Mouse (Mus musculus): ENCODE measurements around the gene Nkpd1.

Nkpd1 gene

DNA sequence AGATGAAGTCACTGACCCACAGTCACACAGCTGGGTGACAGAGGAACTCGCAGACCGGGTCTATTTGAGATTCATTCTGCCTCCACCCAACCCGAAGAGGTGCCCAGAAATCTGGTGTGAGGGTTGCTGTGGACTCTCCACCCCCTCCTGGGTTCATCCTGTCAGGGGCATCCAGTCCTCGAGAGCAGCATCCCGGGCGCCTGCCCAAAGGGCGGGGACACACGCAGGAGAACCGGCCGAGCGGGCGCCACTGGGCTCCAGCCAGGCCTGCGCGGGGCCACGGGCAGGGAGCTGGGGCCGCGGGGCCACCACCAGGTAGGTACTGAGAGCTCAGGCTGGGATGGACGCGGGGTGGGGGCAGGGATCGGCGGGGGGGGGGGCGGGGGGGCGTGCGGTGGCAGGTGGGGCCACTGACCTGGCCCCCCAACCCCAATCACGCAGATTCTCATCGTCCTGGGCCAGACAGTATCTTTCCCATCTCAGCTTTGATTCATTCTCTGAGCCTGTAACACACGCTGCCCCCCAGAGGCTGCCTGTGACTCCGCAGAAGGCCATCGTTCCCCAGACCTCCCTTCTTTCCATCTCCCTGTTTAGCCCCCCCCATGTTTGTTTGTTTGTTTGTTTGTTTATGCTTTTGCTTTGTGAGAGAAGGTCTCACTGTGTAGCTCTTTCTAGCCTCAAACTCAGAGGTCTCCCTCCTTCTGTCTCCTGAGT lies at the start of gene Nkpd1:
Nkpd1 (plus strand) TSS at position 187 of the 714 bp plus-strand sequence.
- no peak for DNase-seq (ENCODE audit: low spot score in 2 of 2)

DNA sequence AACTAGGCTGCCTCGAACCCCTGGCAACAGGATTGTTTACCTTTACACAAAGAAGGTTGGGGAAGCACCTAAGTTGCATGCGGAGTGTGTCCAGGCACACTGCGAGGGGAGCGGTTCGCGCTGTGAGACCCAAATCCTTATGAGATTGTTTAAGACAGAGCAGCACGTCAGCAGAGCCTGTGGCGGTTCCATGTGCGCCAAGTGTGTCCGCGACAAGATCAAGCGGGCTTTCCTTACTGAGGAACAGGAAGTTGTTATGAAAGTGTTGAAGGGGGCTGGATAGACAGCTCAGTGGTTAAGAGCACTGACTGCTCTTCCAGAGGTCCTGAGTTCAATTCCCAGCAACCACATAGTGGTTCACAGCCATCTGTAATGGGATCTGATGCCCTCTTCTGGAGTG lies 49.4 kb upstream of the Nkpd1 start:
- DNase-seq (ENCODE audit: low spot score in 2 of 2), result no peak

DNA sequence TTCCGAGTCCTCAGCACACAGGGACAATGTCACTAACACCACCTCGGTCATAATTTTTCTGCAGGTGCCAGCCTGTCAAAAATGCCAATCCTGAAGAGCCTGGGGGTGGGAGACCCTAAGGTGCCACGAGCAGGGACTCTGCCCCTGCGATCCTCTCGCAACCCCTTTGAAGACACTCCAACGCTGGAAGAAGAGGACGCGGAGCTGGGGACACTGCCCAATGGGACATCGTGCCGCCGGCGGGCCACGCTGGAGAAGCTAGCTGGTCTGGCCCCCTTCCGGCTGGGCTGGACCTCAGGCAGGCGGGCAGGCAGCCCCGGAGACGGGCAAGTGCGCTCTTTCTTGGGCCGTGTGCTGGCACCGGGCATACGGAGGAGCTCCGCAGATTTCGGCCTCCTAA lies 48.2 kb upstream of the Nkpd1 start:
- no peak for DNase-seq (ENCODE audit: low spot score in 2 of 2)

DNA sequence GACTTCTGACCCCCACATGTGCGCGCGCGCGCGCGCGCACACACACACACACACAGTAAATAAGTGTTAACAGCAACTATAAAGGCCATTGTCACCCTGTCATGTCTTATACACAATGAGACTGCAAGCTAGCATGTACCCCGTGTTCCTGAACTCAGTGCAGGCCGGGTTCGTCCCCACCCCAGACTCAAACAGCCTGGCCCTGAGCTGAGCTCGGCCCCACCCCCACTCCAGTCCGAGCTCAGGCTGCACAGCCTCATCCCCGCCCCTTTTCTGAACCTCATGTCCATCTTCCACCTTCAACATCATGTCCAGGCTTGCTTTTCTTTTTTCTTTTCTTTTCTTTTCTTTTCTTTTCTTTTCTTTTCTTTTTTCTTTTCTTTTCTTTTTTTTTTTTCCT lies 47.3 kb upstream of the Nkpd1 start:
- no peak for DNase-seq (ENCODE audit: low spot score in 2 of 2)

DNA sequence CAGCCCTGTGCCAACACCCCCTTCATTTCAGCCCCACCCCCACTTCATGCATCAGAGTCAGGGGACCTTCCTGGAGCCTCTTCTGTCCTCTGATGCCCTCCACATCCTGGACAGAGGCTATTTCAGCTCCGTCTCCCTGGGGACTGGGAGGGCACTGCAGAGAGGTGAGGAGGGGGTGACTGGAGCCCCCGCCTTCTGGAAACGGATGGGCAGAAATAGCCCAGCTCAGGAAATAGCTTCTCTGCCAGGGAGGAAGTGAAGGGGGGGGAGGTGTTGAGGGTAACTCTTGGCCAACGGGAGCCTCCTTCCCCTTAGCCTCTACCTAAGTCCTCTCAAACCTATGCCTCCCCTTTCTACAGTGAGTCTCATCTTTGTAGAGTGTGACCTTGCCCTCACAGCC lies 45.2 kb upstream of the Nkpd1 start:
- no peak for DNase-seq (ENCODE audit: low spot score in 2 of 2)

DNA sequence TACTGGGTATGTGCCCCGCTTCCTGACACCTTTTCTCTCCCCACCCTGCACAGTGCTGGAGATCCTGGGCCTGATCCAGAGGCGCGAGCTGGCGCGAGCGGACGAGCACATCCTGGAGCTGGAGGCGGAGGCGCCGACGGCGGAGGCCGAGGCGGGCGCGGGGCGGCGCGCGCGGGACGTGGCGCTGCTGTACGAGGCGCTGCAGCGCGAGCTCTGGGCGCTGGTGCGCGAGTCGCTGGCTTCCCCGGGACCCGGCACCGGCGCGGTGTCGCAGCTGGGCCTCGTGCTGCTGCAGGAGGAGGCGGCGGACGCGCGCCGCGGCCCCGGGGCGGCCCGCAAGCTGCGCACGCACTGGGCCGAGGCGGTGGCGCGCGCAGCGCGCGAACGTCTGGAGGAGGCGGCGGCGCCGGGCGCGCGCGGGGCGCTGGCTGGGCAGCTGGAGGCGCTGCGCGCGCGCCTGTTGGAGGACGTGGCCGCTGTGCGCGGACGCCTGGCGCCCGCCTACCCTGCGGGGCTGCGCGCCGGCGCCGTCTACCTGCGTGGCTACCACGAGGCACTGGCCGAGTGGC lies 43.7 kb upstream of the Nkpd1 start:
- peak; percentile 41 to 53 for DNase-seq (ENCODE audit: low spot score in 2 of 2)

DNA sequence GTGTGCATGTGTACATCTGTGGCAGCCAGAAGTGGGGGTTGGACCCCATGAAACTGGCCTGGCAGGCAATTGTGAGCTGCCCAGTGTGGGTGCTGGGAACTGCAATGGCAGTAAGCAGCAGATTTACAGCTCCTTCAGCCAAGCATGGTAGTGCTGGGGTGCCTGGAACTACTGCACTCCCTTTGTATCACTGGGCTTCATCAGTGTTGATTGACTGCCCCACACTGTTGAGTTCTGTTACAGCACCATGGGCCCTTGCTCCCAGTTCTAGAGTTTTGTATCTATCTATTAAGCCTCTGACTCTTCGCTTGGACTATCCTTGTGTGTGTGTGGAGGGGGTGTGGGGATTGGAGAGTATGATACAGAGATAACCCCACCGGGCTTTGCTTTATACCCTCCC lies 40.6 kb upstream of the Nkpd1 start:
- DNase-seq (ENCODE audit: low spot score in 2 of 2), result no peak

DNA sequence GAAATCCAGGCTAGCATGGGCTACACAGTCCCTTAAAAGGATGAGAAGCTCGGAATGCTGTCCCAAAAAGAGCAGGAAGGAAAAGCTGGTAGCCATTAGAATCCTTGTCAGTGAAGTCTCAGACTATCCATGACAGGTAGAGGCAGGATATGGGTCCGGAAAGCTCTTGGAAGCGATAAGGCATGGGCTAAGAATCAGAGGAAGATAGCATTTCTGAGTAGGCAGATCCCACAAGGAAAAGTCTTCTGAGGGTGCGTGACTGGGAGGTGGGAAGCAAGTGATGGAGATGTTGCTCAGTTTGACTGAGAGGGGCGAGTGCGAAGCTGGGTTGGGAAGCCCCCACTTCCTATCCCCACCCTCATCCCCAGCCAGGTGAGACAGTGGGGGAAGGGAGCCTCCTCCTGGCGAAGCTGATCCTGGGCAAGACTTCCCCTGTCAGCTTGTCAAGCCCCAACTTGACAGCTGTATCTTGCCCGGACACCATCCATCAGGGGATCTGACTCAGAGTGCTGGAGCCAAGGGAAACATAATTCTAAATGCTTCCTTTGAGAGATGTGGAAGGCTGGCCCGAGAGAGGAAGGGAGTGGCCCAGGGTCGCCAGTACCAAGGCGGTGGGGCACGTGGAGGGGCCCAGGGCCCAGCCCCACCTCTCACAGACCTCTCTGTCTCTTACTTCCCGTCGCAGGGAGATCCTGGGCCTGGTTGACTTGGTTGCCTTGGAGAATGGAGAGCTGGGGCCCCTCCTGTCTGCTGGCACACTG lies 39.8 kb upstream of the Nkpd1 start:
- no peak for DNase-seq (ENCODE audit: low spot score in 2 of 2)

DNA sequence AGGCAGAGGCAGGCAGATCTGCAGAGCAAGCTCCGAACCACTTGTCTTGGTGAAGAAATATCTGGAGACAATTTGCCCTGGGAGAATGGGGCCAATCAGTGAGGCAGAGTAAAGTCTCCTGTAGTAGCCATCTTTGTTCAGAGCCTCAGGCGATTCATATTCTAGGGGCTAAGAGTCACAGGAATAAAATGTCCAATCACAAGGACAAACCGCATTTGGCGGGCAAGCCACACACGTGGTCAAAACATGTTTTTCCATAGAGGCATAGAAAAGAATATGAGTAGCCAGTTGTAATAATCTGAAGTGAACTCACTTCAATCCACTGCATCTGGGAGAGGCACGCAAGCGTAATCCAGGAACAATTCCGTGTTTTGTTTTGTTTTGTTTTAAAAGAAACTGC lies 34.4 kb upstream of the Nkpd1 start:
- DNase-seq (ENCODE audit: low spot score in 2 of 2), result no peak

DNA sequence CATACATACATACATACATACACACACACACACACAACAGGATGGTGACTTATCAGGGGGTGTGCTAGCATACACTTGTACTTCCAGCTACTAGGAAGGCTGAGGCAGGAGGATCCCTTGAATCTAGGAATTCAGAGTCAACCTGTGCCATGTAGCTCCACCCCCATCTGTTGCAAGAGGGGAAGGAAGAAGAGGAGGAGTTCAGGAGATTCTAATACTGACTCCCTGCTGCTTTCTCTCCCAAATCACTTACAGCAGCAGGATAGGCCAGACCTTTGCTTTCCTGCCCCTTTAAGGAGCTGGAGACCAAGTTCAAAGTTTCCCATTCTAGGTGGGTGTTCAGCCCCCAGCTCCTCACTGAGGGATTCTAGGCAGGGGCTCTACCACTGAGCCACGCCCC lies 32.1 kb upstream of the Nkpd1 start:
- no peak for DNase-seq (ENCODE audit: low spot score in 2 of 2)

DNA sequence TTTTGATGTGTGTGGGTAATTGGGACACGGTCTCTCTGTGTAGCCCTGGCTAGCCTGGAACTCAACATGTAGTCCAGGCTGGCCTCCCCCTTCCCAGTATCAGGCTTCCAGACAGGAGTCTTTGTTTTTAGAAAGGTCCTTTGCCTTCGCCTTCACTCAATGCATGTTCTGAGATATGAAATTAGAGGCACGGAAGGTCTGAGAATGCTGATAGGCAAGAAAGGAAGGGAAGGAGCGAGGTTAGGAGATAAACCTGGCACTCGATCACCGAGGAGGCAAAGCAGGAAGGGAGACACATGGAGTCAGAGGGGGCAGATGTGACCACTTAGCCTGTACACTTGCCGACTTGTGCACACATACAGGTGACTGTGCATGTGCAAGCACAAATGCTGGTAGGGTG lies 31.1 kb upstream of the Nkpd1 start:
- no peak for DNase-seq (ENCODE audit: low spot score in 2 of 2)

DNA sequence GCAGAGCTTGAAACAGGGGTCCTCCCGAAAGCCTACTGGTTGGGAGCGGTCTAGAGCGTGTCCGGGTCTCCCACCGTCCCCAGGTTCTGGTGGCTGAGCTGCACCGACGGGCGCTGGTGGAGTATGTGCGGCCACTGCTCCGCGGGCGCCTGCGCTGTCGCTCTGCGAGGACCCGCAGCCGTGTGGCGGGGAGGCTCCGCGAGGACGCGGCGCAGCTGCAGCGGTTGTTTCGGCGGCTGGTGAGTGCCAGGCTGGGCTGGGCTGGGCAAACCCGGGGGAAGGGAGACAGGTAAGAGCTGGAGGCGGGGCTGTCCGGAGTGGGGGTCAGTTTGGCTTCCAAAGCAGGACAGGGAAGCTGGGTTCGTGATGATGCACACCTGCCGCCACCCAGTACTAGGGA lies 28.1 kb upstream of the Nkpd1 start:
- no peak for DNase-seq (ENCODE audit: low spot score in 2 of 2)

DNA sequence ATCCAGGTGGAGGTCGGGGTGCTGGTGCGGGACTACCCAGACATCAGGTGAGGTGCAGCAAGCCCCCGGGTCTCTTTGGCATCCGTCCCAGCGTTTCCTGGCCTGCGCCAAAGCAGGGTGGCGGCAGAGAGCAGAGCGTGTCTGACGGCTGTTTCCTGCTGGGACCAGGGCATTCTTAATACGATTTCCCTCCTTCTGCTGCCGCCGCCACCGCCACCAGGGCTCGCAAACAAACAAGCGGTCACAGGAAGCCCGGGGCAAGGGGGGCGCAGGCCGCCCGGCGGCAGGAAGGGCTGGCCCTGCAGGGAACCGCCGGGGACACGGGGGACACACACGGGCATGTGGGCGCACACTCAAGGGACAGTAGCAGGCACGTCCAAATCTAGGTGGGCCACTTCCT lies 25.9 kb upstream of the Nkpd1 start:
- no peak for DNase-seq (ENCODE audit: low spot score in 2 of 2)

DNA sequence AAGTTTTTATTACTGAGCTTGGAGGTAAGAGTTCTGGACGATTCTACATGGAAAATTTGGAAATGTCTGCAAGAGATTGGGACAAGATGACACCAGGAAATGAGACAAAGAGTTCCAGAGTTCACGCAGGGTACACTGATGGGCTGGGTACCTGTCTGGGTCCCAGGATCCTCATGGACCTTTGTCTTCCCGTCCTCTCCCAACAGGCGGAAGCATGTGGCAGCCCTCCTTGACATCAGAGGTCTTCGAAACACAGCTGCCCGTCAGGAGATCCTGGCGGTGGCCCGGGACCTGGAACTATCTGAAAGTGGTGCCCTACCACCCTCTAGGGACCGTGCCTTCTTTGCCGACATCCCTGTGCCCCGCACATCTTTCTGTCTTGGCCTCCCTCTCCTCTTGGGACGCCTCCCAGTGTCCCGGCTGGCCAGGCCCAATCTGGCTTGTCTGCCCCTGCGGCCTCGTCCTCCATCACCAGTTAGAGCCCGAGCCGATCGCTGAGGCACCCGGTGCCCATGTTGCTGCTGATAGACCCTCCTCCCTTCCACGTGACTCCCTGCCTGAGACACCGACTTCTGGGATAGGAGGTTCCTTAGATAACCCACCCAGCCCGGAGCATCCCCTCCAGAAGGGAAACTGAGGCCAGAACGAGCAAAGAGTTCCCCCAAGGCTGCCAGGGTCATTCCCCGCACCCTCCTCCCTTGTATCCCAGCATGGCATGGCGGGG lies 22.7 kb upstream of the Nkpd1 start:
- no peak for DNase-seq (ENCODE audit: low spot score in 2 of 2)

DNA sequence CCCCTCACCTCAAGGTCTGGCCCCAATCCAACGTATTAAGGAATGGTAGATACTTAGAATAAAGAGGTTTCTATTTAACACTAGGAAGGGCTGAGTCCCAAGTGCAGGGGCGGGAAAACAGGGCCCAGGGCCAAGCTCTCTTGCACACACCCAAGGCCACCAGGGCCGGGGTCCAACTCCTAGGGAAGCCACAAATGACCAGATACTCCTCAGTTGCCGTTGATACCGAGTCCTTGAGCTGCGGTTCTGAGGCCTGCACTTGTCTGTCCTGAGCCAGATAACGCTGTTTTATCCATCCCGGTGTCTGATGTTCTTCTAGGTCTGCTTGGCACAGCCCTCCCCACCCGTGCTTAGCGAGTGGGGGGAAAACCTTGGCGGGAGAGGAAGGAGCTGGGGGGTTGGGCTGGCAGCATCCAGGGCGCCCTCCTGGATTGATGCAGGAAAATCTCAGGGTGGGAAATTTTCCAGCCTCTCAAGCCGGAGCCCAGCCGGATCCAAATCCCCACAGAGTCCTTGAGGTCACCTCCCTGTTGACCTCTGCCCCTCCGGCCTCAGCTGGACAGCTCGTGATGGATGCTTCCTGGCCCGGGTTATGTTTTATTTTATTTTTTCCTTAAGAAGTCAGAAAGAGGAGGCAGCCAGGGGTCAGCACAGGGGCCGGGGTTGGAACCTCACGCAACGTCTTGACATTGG lies 22.0 kb upstream of the Nkpd1 start:
- DNase-seq (ENCODE audit: low spot score in 2 of 2), result no peak

DNA sequence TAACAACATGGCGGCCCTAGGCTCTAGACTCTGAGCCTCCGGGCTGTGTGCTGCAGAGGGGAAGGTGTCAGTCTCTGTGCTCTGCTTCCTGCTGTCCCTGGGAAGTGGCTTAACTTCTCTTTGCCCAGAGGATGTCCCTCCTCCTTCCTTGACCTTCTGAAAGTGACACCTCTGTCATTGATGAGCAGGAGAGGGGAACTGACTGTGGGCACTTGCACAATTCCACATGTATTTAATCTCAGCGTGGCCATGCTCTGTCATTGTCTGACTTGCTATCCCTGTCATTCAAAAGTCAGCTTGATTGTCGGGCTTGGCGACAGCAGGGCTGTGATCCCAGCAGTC lies 21.5 kb upstream of the Nkpd1 start:
- no peak for DNase-seq (ENCODE audit: low spot score in 2 of 2)

DNA sequence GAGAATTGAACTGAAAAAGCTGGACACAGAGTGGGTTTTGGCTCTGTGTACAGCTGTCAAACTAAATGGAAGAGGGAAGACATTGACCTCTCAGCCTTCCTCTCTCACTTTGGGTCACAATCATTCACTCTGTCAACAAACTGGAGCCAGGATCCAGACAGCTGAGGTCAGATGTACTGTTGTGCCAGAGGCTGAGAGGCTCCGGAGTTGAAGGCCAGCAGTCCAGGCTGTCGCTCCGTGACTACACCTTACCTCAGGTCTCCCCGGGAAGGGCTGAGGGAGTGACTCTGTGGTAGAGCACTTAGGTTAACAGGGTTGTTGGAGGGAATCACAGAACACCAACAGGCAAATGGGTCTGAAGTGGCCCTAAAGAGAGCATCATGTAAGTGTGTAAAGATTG lies 19.3 kb upstream of the Nkpd1 start:
- DNase-seq (ENCODE audit: low spot score in 2 of 2), result no peak

DNA sequence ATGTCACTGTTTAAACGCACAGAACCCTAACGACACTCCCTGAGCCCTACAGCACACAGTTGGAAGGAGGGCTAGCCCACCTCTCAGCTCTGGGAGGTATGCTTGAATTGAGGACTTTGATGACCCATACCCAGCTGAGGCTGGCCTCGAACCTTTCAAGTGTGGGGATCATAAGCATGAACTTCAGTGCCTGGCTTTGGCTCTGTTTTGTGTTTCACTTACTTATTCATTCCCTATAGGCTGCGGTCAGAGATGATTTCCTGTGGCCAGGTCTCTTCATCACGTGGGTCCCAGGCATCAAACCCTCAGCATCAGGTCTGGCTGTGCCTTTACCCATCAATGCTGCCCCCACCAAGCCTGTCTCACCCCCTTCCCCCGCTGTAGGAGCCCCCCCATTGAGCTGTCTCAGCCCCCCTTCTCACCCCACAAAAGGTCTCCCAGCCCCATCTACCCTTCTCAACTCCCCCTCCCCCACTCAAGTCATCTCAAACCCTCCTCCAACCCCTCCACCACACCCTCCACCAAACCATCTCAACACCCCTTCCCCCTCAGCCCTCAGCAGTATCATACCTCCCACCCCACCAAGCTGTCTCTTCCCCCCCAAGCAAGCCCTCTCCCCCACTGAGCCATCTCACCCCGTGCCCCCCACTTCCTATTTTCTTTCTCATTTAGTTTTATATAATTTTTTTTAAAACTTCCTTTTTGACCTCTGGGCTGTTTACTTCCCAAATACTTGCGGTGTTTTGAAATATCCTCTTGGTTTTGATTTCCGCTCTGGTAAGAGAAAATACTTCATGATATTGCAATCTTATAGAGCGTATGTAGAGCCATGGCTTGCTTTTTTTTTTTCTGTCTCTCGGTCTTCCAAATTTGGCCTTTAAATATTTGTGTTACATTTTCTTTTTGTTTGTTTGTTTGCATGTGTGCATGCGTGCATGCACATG lies 16.9 kb upstream of the Nkpd1 start:
- no peak for DNase-seq (ENCODE audit: low spot score in 2 of 2)

DNA sequence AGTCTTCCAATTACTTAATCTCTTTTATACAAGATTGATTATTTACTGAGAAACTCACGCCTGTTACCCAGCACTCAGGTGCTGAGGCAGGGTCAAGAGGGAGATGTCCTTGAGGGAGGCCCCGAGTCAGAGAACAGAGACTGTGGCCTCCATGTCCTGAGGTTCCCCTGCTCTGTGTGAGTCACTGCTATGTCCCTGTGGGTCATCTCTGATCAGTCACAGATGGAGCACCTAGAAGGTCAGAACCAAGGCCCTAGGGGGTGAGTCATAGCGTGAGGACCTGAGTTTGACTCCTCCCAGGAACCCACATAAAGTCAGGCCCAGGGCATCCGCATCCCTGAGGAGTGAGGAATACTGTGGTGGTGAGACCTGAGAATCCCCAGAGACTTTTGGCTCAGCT lies 16.0 kb upstream of the Nkpd1 start:
- no peak for DNase-seq (ENCODE audit: low spot score in 2 of 2)

DNA sequence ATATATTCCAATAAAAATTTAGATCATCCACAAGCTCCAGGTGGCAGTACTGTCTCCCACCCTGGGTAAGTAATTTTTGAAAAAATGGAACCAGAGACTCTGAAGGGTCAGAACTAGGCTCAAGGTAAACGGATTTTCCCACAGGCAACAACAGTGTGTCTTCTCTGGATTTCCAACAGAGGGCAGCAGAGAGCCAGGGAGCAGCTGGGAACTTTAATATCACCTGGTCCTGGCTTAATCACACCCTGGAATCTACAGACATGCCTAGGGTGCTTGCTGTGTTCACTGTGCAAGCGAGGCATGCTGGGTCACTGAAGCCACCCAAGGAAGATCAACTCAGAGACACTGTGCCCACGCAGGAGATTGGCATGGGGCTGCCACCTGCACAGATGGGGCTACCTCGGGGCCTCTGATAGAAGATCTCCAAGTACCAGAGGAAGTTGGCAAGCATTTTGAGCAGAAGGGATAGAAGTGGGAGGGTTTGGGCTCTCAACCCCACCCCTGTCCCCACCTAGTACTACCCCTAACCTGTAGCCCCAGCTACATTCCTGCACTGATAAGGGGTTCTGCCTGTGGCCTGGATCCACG lies 14.1 kb upstream of the Nkpd1 start:
- peak in 1 of 2 experiments; percentile 73 for DNase-seq (ENCODE audit: low spot score in 2 of 2)

DNA sequence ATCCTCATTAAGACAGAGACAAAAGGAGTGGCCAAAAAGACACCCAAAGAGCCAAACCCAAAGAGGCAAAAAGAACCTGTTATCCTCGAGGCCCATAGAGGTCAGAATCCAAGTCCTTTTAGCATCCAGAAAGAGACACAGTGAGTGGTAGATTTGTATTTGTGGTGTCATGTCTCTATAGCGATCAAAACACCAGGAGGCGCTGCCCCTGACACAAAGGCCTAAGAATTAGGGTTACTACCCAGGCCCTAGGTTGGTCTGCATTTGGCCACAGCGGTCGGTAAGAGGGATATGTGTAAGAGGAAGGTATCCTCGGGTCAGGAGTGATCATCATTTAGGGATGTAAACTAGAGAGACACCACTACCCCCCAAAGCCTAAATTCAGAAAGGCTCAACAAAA lies 11.3 kb upstream of the Nkpd1 start:
- no peak for DNase-seq (ENCODE audit: low spot score in 2 of 2)
